Mouse (Mus musculus): ENCODE results near the gene Sacm1l. TPM values are rescaled to one million over a fixed set of nuclear protein-coding genes. Genes with fewer than 3 reads are reported as not detected.

Sacm1l gene
- polyA plus RNA-seq, 1 experiment from 2014 or later, result 56.2 TPM

DNA sequence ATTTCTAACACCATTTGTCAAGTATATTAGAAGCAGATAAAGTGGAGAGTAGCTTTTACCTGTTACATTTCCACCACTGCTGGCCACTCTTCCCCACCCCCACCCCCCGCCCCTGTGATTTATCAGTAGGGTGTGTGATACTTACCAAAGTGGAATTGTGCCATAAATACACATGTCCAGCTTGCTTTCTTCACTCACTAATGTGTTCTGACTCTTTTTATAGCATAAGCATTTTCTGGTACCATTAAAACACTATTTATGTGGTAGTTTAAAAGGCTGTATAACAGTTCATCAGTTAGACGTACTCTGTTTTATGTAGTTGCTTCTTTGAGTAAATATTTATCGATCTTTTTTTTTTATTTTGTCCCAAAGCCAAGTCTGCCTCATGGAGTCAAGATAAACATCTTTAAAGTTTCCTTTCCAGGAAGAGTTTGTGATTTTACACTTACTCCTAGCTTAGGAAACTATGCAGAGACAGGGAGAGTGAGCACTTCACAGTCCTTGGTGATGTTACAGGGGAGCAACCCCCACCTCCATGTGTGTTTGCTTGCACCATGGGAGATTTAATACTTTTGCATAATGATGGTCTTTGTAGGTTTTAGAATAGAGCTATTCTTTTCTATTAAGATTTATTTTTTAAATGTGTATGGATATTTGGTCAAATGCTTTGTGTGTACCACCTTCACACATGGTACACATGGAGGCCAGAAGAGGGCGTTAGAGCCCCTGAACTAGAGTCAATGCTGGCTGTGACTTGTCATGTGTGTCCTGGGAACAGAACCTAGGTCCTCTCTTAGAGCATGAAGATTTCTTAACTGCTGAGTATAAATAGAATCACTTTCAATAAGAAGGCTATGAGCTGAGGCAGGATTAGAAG, 23.1 kb upstream of the Sacm1l start:
- peaks cover 8% of the 10 kb centered on the region; the same call in 1 of the 2 replicates for H3K4me1 ChIP-seq (ENCODE audit: control insufficient read depth, insufficient read depth, low read length)
- no peaks in the 10 kb centered on the region for H3K27me3 ChIP-seq (ENCODE audit: control insufficient read depth, insufficient read depth, low read length)
- 80% methylated on average over 4 of the region's 4 CpGs for WGBS
- no peaks in the 10 kb centered on the region for H3K9me3 ChIP-seq (ENCODE audit: control insufficient read depth, low read length)
- H3K4me2 ChIP-seq (ENCODE audit: low read depth, low read length), result no peak overlapping the region
- H3K9ac ChIP-seq (replicated peaks; ENCODE audit: low read depth, low read length), result no peak overlapping the region
- ATAC-seq (ENCODE audit: low read depth), result no peak
- H3K36me3 ChIP-seq (ENCODE audit: control insufficient read depth, insufficient read depth, low read length), result no peaks in the 10 kb centered on the region
- H3K27ac ChIP-seq (ENCODE audit: low read depth, low read length), result no peak overlapping the region
- H3K4me3 ChIP-seq (ENCODE audit: low read depth, low read length), result no peak overlapping the region

DNA sequence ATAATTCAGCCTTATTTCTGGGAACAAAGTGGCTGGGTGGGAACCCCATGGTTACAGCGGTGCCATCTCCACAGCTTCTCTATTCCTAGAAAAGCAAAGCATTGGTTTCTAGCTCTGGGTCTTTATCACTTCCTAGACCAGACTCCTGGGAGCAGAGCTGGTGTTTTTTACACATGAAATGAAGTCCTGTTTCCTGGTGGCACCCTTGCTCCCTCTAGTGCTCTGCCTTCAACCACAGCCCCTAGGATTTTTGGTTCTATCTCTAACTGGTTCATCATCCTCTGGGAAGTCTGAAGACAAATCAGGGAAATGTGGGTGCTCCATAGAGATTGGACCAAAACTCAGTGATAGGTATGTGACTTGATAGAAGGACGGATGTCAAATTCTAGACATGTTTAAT, 22.2 kb upstream of the Sacm1l start:
- Histone ChIP-seq H3K4me3 (ENCODE audit: low read depth, low read length) (no peak overlapping the region), H3K27ac (ENCODE audit: low read depth, low read length) (no peak overlapping the region), H3K4me2 (ENCODE audit: low read depth, low read length) (no peak overlapping the region), H3K4me1 (ENCODE audit: control insufficient read depth, insufficient read depth, low read length) (peaks cover 8% of the 10 kb centered on the region; the same call in 1 of the 2 replicates), H3K27me3 (ENCODE audit: control insufficient read depth, insufficient read depth, low read length) (no peaks in the 10 kb centered on the region), H3K36me3 (ENCODE audit: control insufficient read depth, insufficient read depth, low read length) (no peaks in the 10 kb centered on the region), H3K9ac (replicated peaks; ENCODE audit: low read depth, low read length) (no peak overlapping the region), H3K9me3 (ENCODE audit: control insufficient read depth, low read length) (no peaks in the 10 kb centered on the region)
- ATAC-seq (ENCODE audit: low read depth), result no peak
- WGBS, result 92% methylated on average over 2 of the region's 2 CpGs

DNA sequence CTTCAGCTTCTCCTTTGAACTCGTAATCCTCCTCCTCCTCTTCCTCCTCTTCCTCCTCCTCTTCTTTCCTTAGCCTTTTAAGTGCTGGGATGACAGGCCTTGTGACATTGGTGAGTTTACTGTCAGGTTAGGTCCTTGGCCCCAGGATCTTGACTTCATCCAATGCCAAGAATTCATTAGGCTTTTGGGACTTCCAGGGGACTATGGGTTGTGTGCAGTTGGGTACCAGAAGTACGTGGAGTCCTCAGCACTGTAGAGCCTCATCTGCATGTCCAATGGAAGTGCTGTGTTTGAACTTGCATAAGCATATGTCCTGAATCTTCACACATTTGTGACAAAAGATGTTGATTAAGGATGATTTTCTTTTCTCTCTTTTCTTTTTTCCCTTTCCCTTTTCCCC, 20.6 kb upstream of the Sacm1l start:
- no peak overlapping the region for H3K27ac ChIP-seq (ENCODE audit: low read depth, low read length)
- H3K9ac ChIP-seq (replicated peaks; ENCODE audit: low read depth, low read length), result no peak overlapping the region
- H3K9me3 ChIP-seq (ENCODE audit: control insufficient read depth, low read length), result no peaks in the 10 kb centered on the region
- no peaks in the 10 kb centered on the region for H3K27me3 ChIP-seq (ENCODE audit: control insufficient read depth, insufficient read depth, low read length)
- H3K4me2 ChIP-seq (ENCODE audit: low read depth, low read length), result no peak overlapping the region
- no peaks in the 10 kb centered on the region for H3K36me3 ChIP-seq (ENCODE audit: control insufficient read depth, insufficient read depth, low read length)
- ATAC-seq (ENCODE audit: low read depth), result no peak
- no peak overlapping the region for H3K4me3 ChIP-seq (ENCODE audit: low read depth, low read length)
- peaks cover 8% of the 10 kb centered on the region; the same call in 1 of the 2 replicates for H3K4me1 ChIP-seq (ENCODE audit: control insufficient read depth, insufficient read depth, low read length)
- WGBS, result 78% methylated on average over 2 of the region's 2 CpGs

- Histone ChIP-seq H3K9ac (replicated peaks; ENCODE audit: low read depth, low read length) (no peak overlapping the region), H3K9me3 (ENCODE audit: control insufficient read depth, low read length) (no peaks in the 10 kb centered on the region), H3K36me3 (ENCODE audit: control insufficient read depth, insufficient read depth, low read length) (no peaks in the 10 kb centered on the region), H3K4me2 (ENCODE audit: low read depth, low read length) (no peak overlapping the region), H3K4me1 (ENCODE audit: control insufficient read depth, insufficient read depth, low read length) (peaks cover 8% of the 10 kb centered on the region; the same call in 1 of the 2 replicates), H3K4me3 (ENCODE audit: low read depth, low read length) (no peak overlapping the region), H3K27me3 (ENCODE audit: control insufficient read depth, insufficient read depth, low read length) (no peaks in the 10 kb centered on the region), H3K27ac (ENCODE audit: low read depth, low read length) (0 out of 2 replicates have a peak overlapping the region, but pooled peaks have one; percentile 8)
- 64% methylated on average over 8 of the region's 8 CpGs for WGBS
- peak; percentile 82; the same call in 1 of the 2 replicates for ATAC-seq (ENCODE audit: low read depth)
These were observed 19.6 kb upstream of the Sacm1l start for GRCm38 (mm10) chr9:123509638-123510604.

- H3K4me2 ChIP-seq (ENCODE audit: low read depth, low read length), result no peak overlapping the region
- no peaks in the 10 kb centered on the region for H3K27me3 ChIP-seq (ENCODE audit: control insufficient read depth, insufficient read depth, low read length)
- H3K4me1 ChIP-seq (ENCODE audit: control insufficient read depth, insufficient read depth, low read length), result peaks cover 8% of the 10 kb centered on the region; the same call in 1 of the 2 replicates
- H3K27ac ChIP-seq (ENCODE audit: low read depth, low read length), result no peak overlapping the region
- H3K36me3 ChIP-seq (ENCODE audit: control insufficient read depth, insufficient read depth, low read length), result no peaks in the 10 kb centered on the region
- no peak overlapping the region for H3K9ac ChIP-seq (replicated peaks; ENCODE audit: low read depth, low read length)
- no peaks in the 10 kb centered on the region for H3K9me3 ChIP-seq (ENCODE audit: control insufficient read depth, low read length)
- H3K4me3 ChIP-seq (ENCODE audit: low read depth, low read length), result no peak overlapping the region
- 90% methylated on average over 5 of the region's 5 CpGs for WGBS
- ATAC-seq (ENCODE audit: low read depth), result no peak
These were observed 18.6 kb upstream of the Sacm1l start for GRCm38 (mm10) chr9:123510926-123511325.

- no peaks in the 10 kb centered on the region for H3K36me3 ChIP-seq (ENCODE audit: control insufficient read depth, insufficient read depth, low read length)
These were observed 17.1 kb upstream of the Sacm1l start for GRCm38 (mm10) chr9:123512482-123512881.

GRCm38 (mm10) chr9:123515087-123515486, 14.5 kb upstream of the Sacm1l start:
- no peak overlapping the region for H3K4me3 ChIP-seq (ENCODE audit: low read depth, low read length)
- H3K27ac ChIP-seq (ENCODE audit: low read depth, low read length), result no peak overlapping the region
- no peaks in the 10 kb centered on the region for H3K9me3 ChIP-seq (ENCODE audit: control insufficient read depth, low read length)
- no peaks in the 10 kb centered on the region for H3K27me3 ChIP-seq (ENCODE audit: control insufficient read depth, insufficient read depth, low read length)
- H3K4me1 ChIP-seq (ENCODE audit: control insufficient read depth, insufficient read depth, low read length), result peaks cover 3% of the 10 kb centered on the region; the same call in 1 of the 2 replicates
- H3K9ac ChIP-seq (replicated peaks; ENCODE audit: low read depth, low read length), result no peak overlapping the region
- 0 out of 2 replicates have a peak, but pooled peaks cover 4% of the 10 kb centered on the region for H3K36me3 ChIP-seq (ENCODE audit: control insufficient read depth, insufficient read depth, low read length)
- WGBS, result 91% methylated on average over 2 of the region's 2 CpGs
- ATAC-seq (ENCODE audit: low read depth), result no peak
- H3K4me2 ChIP-seq (ENCODE audit: low read depth, low read length), result no peak overlapping the region

More at GRCm38 (mm10) chr9:123512482-123512881, 17.1 kb upstream of the Sacm1l start:
- peaks cover 8% of the 10 kb centered on the region; the same call in 1 of the 2 replicates for H3K4me1 ChIP-seq (ENCODE audit: control insufficient read depth, insufficient read depth, low read length)
- H3K4me3 ChIP-seq (ENCODE audit: low read depth, low read length), result no peak overlapping the region
- no peak overlapping the region for H3K4me2 ChIP-seq (ENCODE audit: low read depth, low read length)
- no peak overlapping the region for H3K27ac ChIP-seq (ENCODE audit: low read depth, low read length)
- H3K27me3 ChIP-seq (ENCODE audit: control insufficient read depth, insufficient read depth, low read length), result no peaks in the 10 kb centered on the region
- ATAC-seq (ENCODE audit: low read depth), result no peak
- WGBS, result 95% methylated on average over 2 of the region's 2 CpGs
- no peak overlapping the region for H3K9ac ChIP-seq (replicated peaks; ENCODE audit: low read depth, low read length)
- H3K9me3 ChIP-seq (ENCODE audit: control insufficient read depth, low read length), result no peaks in the 10 kb centered on the region

DNA sequence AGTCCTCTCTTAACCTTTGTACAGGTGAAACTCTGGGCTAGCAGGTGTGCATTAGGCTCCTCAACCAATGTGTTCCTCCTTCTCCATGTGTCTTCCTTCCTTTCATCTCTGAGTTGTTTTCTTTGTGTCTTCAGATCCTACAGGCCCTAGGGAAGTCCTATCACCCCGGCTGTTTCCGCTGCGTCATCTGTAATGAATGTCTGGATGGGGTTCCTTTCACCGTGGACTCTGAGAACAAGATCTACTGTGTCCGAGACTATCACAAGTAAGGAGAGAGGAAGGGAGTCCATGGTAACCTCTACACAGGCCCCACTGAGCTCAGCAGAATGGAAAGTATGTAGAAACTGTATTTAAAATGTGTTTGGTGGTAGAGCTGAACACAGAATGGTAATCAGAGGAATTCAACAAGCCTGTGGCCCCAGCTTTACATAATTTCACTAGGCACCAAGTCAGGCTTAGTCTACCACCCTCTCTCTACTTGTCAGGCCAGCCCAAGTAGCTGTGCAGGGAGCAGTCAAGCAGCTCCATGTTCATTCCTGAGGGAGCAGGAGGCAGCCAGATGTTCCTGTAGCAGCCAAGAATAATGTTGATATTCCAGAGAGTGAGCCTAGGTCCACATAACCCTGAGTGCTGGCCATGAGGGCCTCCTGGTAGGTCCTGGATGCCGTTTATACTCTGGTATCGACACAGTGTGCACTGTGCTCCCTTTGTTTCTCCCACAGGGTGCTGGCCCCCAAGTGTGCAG, 12.7 kb upstream of the Sacm1l start:
- H3K27me3 ChIP-seq (ENCODE audit: control insufficient read depth, insufficient read depth, low read length), result no peaks in the 10 kb centered on the region
- no peak overlapping the region for H3K9ac ChIP-seq (replicated peaks; ENCODE audit: low read depth, low read length)
- ATAC-seq (ENCODE audit: low read depth), result no peak
- 92% methylated on average over 7 of the region's 7 CpGs for WGBS
- 0 out of 2 replicates have a peak, but pooled peaks cover 4% of the 10 kb centered on the region for H3K36me3 ChIP-seq (ENCODE audit: control insufficient read depth, insufficient read depth, low read length)
- no peak overlapping the region for H3K4me2 ChIP-seq (ENCODE audit: low read depth, low read length)
- no peaks in the 10 kb centered on the region for H3K4me1 ChIP-seq (ENCODE audit: control insufficient read depth, insufficient read depth, low read length)
- no peak overlapping the region for H3K27ac ChIP-seq (ENCODE audit: low read depth, low read length)
- H3K4me3 ChIP-seq (ENCODE audit: low read depth, low read length), result no peak overlapping the region
- H3K9me3 ChIP-seq (ENCODE audit: control insufficient read depth, low read length), result no peaks in the 10 kb centered on the region
